ENCODE assay signal across 25 mouse cellular contexts in the genomic region with DNA sequence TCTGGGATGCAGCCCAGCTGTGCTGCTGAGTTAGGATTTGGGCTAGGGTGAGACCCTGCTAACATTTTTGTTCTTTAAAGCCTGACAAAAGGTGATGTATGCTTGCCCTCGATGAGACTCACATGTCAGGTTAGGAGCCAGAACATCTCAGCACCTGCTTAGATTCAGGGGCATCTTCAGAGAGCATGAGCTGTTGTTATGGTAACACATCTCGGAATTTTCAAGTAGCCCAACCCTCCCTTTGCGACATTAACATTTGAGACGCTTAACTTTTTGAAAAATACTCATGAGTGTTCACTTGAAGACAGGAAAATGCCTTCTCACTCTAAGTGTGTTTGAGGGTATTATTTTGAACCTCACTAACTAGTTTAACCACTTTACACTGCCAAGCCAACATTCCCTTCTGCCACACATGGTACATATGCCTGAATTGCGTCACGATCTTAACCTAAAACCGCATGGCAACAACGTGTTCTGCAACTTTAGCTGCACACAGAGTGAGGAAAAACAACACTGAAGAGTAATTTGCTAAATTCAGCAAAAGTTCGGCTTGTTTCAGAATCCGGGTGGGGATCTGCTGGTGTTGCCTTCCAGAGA.
A peak's percentile ranks its signal among the peaks of the same experiment; 100 is the strongest.
DNase-seq lines count a peak whose midpoint lies in the region; ATAC-seq and TF ChIP-seq lines count a peak whose summit lies in the region.
"Had no signal": no experiment of that assay in that cellular context is flagged by ENCODE, and none has a peak within 500 bp of the region (broad histone marks: within the 10 kb centered on the region; RNA-seq: fewer than 3 reads in every experiment).

No protein-coding gene starts in this region.

- peaks cover 62% of the 10 kb centered on the region for H3K4me1 ChIP-seq in embryonic facial prominence, embryonic 15.5 days
- H3K4me1 ChIP-seq in lung, embryonic 16.5 days (replicated peaks; ENCODE audit: control insufficient read depth, insufficient read depth, low read length), result peaks cover 43% of the 10 kb centered on the region
- peaks cover 24% of the 10 kb centered on the region for H3K4me1 ChIP-seq in stomach, embryonic 16.5 days (ENCODE audit: control insufficient read depth, insufficient read depth, low read length)
- H3K4me1 ChIP-seq in hindbrain, embryonic 14.5 days (replicated peaks; ENCODE audit: control insufficient read depth, insufficient read depth, low read length), result 0 out of 2 replicates have a peak, but pooled peaks cover 2% of the 10 kb centered on the region

- no peak overlapping the region for H3K9ac ChIP-seq in embryonic facial prominence, embryonic 15.5 days
- no peak overlapping the region for H3K9ac ChIP-seq in lung, embryonic 16.5 days (ENCODE audit: low read length)
- no peak overlapping the region for H3K9ac ChIP-seq in stomach, embryonic 16.5 days (ENCODE audit: low read length)
- H3K9ac ChIP-seq in hindbrain, embryonic 14.5 days, result no peak overlapping the region
- H3K9ac ChIP-seq: embryonic facial prominence, embryonic 12.5 days; liver, postnatal 0 days had no signal

- H3K4me3 ChIP-seq in layer of hippocampus, adult 2 months, result no peak overlapping the region
- H3K4me3 ChIP-seq in embryonic facial prominence, embryonic 15.5 days (replicated peaks), result no peak overlapping the region
- H3K4me3 ChIP-seq in lung, embryonic 16.5 days (ENCODE audit: low read length), result no peak overlapping the region
- H3K4me3 ChIP-seq in stomach, embryonic 16.5 days (replicated peaks; ENCODE audit: low read length), result no peak overlapping the region
- H3K4me3 ChIP-seq in hindbrain, embryonic 14.5 days (replicated peaks; ENCODE audit: low read length), result no peak overlapping the region
- H3K4me3 ChIP-seq: embryonic facial prominence, embryonic 12.5 days; gastrocnemius, adult 2 months; hindbrain, embryonic 10.5 days had no signal

- H3K4me2 ChIP-seq in embryonic facial prominence, embryonic 15.5 days (replicated peaks), result no peak overlapping the region
- H3K4me2 ChIP-seq in lung, embryonic 16.5 days (ENCODE audit: low read depth, low read length), result peak overlapping the region; percentile 14; the same call in 1 of the 2 replicates
- H3K4me2 ChIP-seq in stomach, embryonic 16.5 days (ENCODE audit: low read depth, low read length), result no peak overlapping the region
- no peak overlapping the region for H3K4me2 ChIP-seq in hindbrain, embryonic 14.5 days (replicated peaks)
- H3K4me2 ChIP-seq: embryonic facial prominence, embryonic 12.5 days; heart, embryonic 11.5 days; liver, embryonic 11.5 days had no signal

- no peaks in the 10 kb centered on the region for H3K9me3 ChIP-seq in embryonic facial prominence, embryonic 15.5 days (replicated peaks)
- H3K9me3 ChIP-seq in lung, embryonic 16.5 days (ENCODE audit: control insufficient read depth, low read length), result no peaks in the 10 kb centered on the region
- no peaks in the 10 kb centered on the region for H3K9me3 ChIP-seq in stomach, embryonic 16.5 days (replicated peaks; ENCODE audit: control insufficient read depth, low read length)
- no peaks in the 10 kb centered on the region for H3K9me3 ChIP-seq in hindbrain, embryonic 14.5 days (ENCODE audit: control insufficient read depth, low read length)
- H3K9me3 ChIP-seq: embryonic facial prominence, embryonic 12.5 days; G1E; hindbrain, embryonic 10.5 days had no signal

- TF ChIP-seq CTCF in layer of hippocampus, adult 2 months (conservative IDR thresholded peaks at IDR 0.05), result no peak

- WGBS in embryonic facial prominence, embryonic 15.5 days, result 47% methylated on average over 10 of the region's 10 CpGs
- 57% methylated on average over 10 of the region's 10 CpGs for WGBS in lung, embryonic 16.5 days
- WGBS in stomach, embryonic 16.5 days, result 69% methylated on average over 10 of the region's 10 CpGs
- 84% methylated on average over 10 of the region's 10 CpGs for WGBS in hindbrain, embryonic 14.5 days

- H3K27me3 ChIP-seq in embryonic facial prominence, embryonic 15.5 days, result no peaks in the 10 kb centered on the region
- no peaks in the 10 kb centered on the region for H3K27me3 ChIP-seq in lung, embryonic 16.5 days (ENCODE audit: control insufficient read depth, insufficient read depth, low read depth, low read length)
- no peaks in the 10 kb centered on the region for H3K27me3 ChIP-seq in stomach, embryonic 16.5 days (ENCODE audit: control insufficient read depth, insufficient read depth, low read length)
- H3K27me3 ChIP-seq in hindbrain, embryonic 14.5 days (ENCODE audit: control insufficient read depth, insufficient read depth, low read length), result no peaks in the 10 kb centered on the region
- H3K27me3 ChIP-seq: embryonic facial prominence, embryonic 12.5 days; Patski had no signal

- no peak for DNase-seq in layer of hippocampus, adult 2 months (ENCODE audit: low spot score in 2 of 2)
- DNase-seq in layer of hippocampus, adult 8-10 months (ENCODE audit: low spot score in 2 of 2), result no peak
- DNase-seq in heart, postnatal 14 days, result no peak
- DNase-seq in hindbrain, embryonic 14.5 days (ENCODE audit: low spot score), result no peak
- DNase-seq in liver, result no peak
- DNase-seq: adrenal gland, adult 2 months; cerebellum, adult 11-12 months; cerebellum, postnatal 14 days; gastrocnemius, adult 2 months; kidney, postnatal 36 days; layer of hippocampus, adult 9-11 months; left cerebral cortex, postnatal 4 days; liver, postnatal 0 days; midbrain, embryonic 14.5 days; thymus, postnatal 4 days had no signal

- no peaks in the 10 kb centered on the region for H3K36me3 ChIP-seq in embryonic facial prominence, embryonic 15.5 days
- no peaks in the 10 kb centered on the region for H3K36me3 ChIP-seq in lung, embryonic 16.5 days (ENCODE audit: control insufficient read depth, insufficient read depth, low read length)
- H3K36me3 ChIP-seq in stomach, embryonic 16.5 days (ENCODE audit: control insufficient read depth, insufficient read depth, low read length), result no peaks in the 10 kb centered on the region
- H3K36me3 ChIP-seq in hindbrain, embryonic 14.5 days (replicated peaks; ENCODE audit: control insufficient read depth, insufficient read depth), result no peaks in the 10 kb centered on the region
- H3K36me3 ChIP-seq: embryonic facial prominence, embryonic 12.5 days; G1E; hindbrain, embryonic 10.5 days had no signal

- intact Hi-C loops in heart, postnatal 14 days (cut with DNase I), result no loop called here

- ATAC-seq in embryonic facial prominence, embryonic 15.5 days (ENCODE audit: insufficient number of reproducible peaks, low FRiP score, low TSS enrichment, low read depth), result 0 out of 2 replicates have a peak, but pooled peaks have one; percentile 46
- peak; percentile 86 for ATAC-seq in lung, embryonic 16.5 days (ENCODE audit: low read depth)
- ATAC-seq in stomach, embryonic 16.5 days (ENCODE audit: insufficient read depth, low FRiP score), result no peak
- ATAC-seq in hindbrain, embryonic 14.5 days (ENCODE audit: low FRiP score), result no peak
- ATAC-seq: intestine, postnatal 0 days; liver, postnatal 0 days; Patski had no signal

- H3K27ac ChIP-seq in layer of hippocampus, adult 2 months, result 0 out of 2 replicates have a peak overlapping the region, but pooled peaks have one; percentile 7
- H3K27ac ChIP-seq in embryonic facial prominence, embryonic 15.5 days (replicated peaks), result peak overlapping the region; percentile 81
- H3K27ac ChIP-seq in lung, embryonic 16.5 days (ENCODE audit: low read length), result peak overlapping the region; percentile 85
- peak overlapping the region; percentile 48 for H3K27ac ChIP-seq in stomach, embryonic 16.5 days (ENCODE audit: low read length)
- H3K27ac ChIP-seq in hindbrain, embryonic 14.5 days, result no peak overlapping the region
- H3K27ac ChIP-seq: embryonic facial prominence, embryonic 12.5 days; gastrocnemius, adult 2 months; hindbrain, embryonic 10.5 days had no signal

Comparison
In these comparisons a context has a peak if more than half of its experiments do, and no peak if none do; other contexts are left out.
1. ATAC-seq: peak in embryonic facial prominence, embryonic 15.5 days (single experiment) and lung, embryonic 16.5 days (single experiment); none in stomach, embryonic 16.5 days (single experiment) and hindbrain, embryonic 14.5 days (single experiment).